Mouse (Mus musculus): ENCODE data around the gene Acap1.

GRCm38 (mm10) chr11:69935137-69935879, 40.0 kb upstream of the Acap1 start, which contains the start of gene Ybx2:
- TF ChIP-seq JUND (conservative IDR thresholded peaks at IDR 0.05; ENCODE audit: low read depth, low read length) (no peak), ELF1 (IDR thresholded peaks at IDR 0.05; ENCODE audit: low read depth, low read length) (0 out of 2 replicates have a peak, but pooled peaks have one; percentile 10), CHD1 (IDR thresholded peaks at IDR 0.05; ENCODE audit: low read depth, low read length) (no peak), NRF1 (IDR thresholded peaks at IDR 0.05; ENCODE audit: low read depth, low read length) (no peak), POLR2A (IDR thresholded peaks at IDR 0.05; ENCODE audit: low read depth, low read length) (no peak), ZNF384 (IDR thresholded peaks at IDR 0.05; ENCODE audit: low read depth, low read length) (no peak), CTCF (conservative IDR thresholded peaks at IDR 0.05 in 1 of 2, IDR thresholded peaks at IDR 0.05 in 1 of 2; ENCODE audit: low read depth in 2 of 2, low read length in 2 of 2) (no peak), BHLHE40 (IDR thresholded peaks at IDR 0.05; ENCODE audit: low read depth, low read length) (peak; percentile 13; the same call in 1 of the 2 replicates), MAZ (IDR thresholded peaks at IDR 0.05; ENCODE audit: low read depth, low read length) (0 out of 2 replicates have a peak, but pooled peaks have one; percentile 45)

Measured in CH12.LX (cell line).